In the genomic region with DNA sequence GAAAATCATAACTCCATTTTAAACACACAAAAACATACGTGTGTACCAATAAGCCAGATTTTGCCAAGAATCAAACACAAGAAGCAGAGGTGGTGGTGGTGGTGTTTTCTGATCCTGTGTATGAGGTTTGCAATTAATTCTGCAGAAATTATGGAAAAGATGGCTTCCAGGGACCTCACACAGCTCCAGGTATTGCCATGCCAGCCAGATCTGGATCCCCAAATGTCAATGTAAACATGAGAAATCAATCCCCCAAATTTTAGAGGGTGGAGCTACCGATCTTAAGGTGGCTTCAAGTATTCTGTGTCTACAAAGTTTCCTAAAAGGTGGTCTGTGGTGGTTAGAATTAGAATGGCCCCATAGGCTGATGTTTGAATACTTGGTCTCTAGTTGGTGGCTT, we compare ENCODE assay signal across 18 mouse cellular contexts. TPM values are rescaled to one million over a fixed set of nuclear protein-coding genes. Genes with fewer than 3 reads are reported as not detected.
DNase-seq lines count a peak whose midpoint lies in the region; ATAC-seq lines count a peak whose summit lies in the region.
"Had no signal": no experiment of that assay in that cellular context is flagged by ENCODE, and none has a peak within 500 bp of the region (broad histone marks: within the 10 kb centered on the region; RNA-seq: fewer than 3 reads in every experiment).

No protein-coding gene starts in this region.

- no peaks in the 10 kb centered on the region for H3K9me3 ChIP-seq in midbrain, embryonic 11.5 days (ENCODE audit: control insufficient read depth, low read length)
- no peaks in the 10 kb centered on the region for H3K9me3 ChIP-seq in midbrain, embryonic 14.5 days (ENCODE audit: control insufficient read depth, low read length)
- H3K9me3 ChIP-seq: G1E had no signal

- no peaks in the 10 kb centered on the region for H3K36me3 ChIP-seq in midbrain, embryonic 11.5 days (ENCODE audit: control insufficient read depth, insufficient read depth, low read length)
- no peaks in the 10 kb centered on the region for H3K36me3 ChIP-seq in midbrain, embryonic 14.5 days (ENCODE audit: control insufficient read depth, insufficient read depth, low read length)
- H3K36me3 ChIP-seq: G1E had no signal

- H3K27me3 ChIP-seq in midbrain, embryonic 11.5 days (ENCODE audit: control insufficient read depth, insufficient read depth, low read length), result no peaks in the 10 kb centered on the region
- no peaks in the 10 kb centered on the region for H3K27me3 ChIP-seq in midbrain, embryonic 14.5 days (ENCODE audit: control insufficient read depth, insufficient read depth, low read length)
- H3K27me3 ChIP-seq: CH12.LX, Patski had no signal

- peak; percentile 66 for DNase-seq in heart, adult 11 months
- DNase-seq in heart, postnatal 10 days, result no peak
- DNase-seq in midbrain, embryonic 11.5 days (ENCODE audit: low spot score, missing footprints), result peak; percentile 75
- no peak for DNase-seq in midbrain, embryonic 14.5 days
- DNase-seq: adrenal gland, adult 2 months; adrenal gland, adult 8-10 months; adrenal gland, postnatal 10 days; adrenal gland, postnatal 14 days; adrenal gland, postnatal 25 days; adrenal gland, postnatal 36 days; B cell, adult 2 months had no signal

- H3K4me3 ChIP-seq in midbrain, embryonic 11.5 days (ENCODE audit: low read depth, low read length), result no peak overlapping the region
- H3K4me3 ChIP-seq in midbrain, embryonic 14.5 days (replicated peaks; ENCODE audit: low read depth, low read length), result no peak overlapping the region

- no peak overlapping the region for H3K27ac ChIP-seq in midbrain, embryonic 11.5 days (ENCODE audit: low read depth, low read length)
- no peak overlapping the region for H3K27ac ChIP-seq in midbrain, embryonic 14.5 days (replicated peaks; ENCODE audit: low read depth, low read length)

- ATAC-seq in midbrain, embryonic 11.5 days (ENCODE audit: low FRiP score), result no peak
- no peak for ATAC-seq in midbrain, embryonic 14.5 days (ENCODE audit: low FRiP score, low TSS enrichment)
- ATAC-seq: activated CD4-positive, CD25-positive, alpha-beta regulatory T cell, adult 4 months; CD4-positive, CD25-positive, alpha-beta regulatory T cell, adult 4 months; Patski had no signal

- WGBS in midbrain, embryonic 11.5 days, result 86% methylated on average over 2 of the region's 2 CpGs
- 93% methylated on average over 2 of the region's 2 CpGs for WGBS in midbrain, embryonic 14.5 days

- no peak overlapping the region for H3K4me2 ChIP-seq in midbrain, embryonic 11.5 days
- H3K4me2 ChIP-seq in midbrain, embryonic 14.5 days (ENCODE audit: low read length), result no peak overlapping the region

- peaks cover 5% of the 10 kb centered on the region; the same call in 1 of the 2 replicates for H3K4me1 ChIP-seq in midbrain, embryonic 11.5 days (ENCODE audit: control insufficient read depth, insufficient read depth, low read length)
- no peaks in the 10 kb centered on the region for H3K4me1 ChIP-seq in midbrain, embryonic 14.5 days (ENCODE audit: control insufficient read depth, insufficient read depth, low read length)

- intact Hi-C loops in heart, postnatal 10 days (cut with DNase I), result loop anchor here (2.0 to 5.0 kb wide), 5 partner anchors 105 to 702 kb away; a partner anchor contains a TSS

- no peak overlapping the region for H3K9ac ChIP-seq in midbrain, embryonic 11.5 days (ENCODE audit: low read length)
- no peak overlapping the region for H3K9ac ChIP-seq in midbrain, embryonic 14.5 days (replicated peaks; ENCODE audit: low read length)

RNA-seq across cellular contexts. Expression of a gene that starts 15.3 kb away (rescaled TPM):
- 1 to 10 TPM; 1.8 to 1.9 TPM for total RNA-seq in heart, postnatal 10 days (2021)
- 0.72 and 0.86 TPM in 2 replicates for polyA plus RNA-seq in midbrain, embryonic 11.5 days (2014; fragmentation: Nextera tagmentation; extraction: Ambion mirVana)
- polyA plus RNA-seq in midbrain, embryonic 14.5 days (2014; fragmentation: Nextera tagmentation; extraction: Ambion mirVana), result 0.16 and 0.25 TPM in 2 replicates
- total RNA-seq: MEL had no signal
- polyA plus RNA-seq: C2C12, G1E had no signal

Comparison
In these comparisons a context has a peak if more than half of its experiments do, and no peak if none do; other contexts are left out.
1. DNase-seq: peak in heart, adult 11 months (single experiment) and midbrain, embryonic 11.5 days (single experiment); none in heart, postnatal 10 days (0 of 2) and midbrain, embryonic 14.5 days (single experiment).